Mouse (Mus musculus): ENCODE data around the gene Atp6v1e2.

- no peak for TF ChIP-seq USF2 (conservative IDR thresholded peaks at IDR 0.05; ENCODE audit: low read depth, low read length)
- TF ChIP-seq GABPA (IDR thresholded peaks at IDR 0.05; ENCODE audit: insufficient replicate concordance, low read depth, low read length) = no peak
- no peak for TF ChIP-seq TBP (conservative IDR thresholded peaks at IDR 0.05; ENCODE audit: low read depth, low read length)
- no peak for TF ChIP-seq ZMIZ1 (IDR thresholded peaks at IDR 0.05; ENCODE audit: low read depth, low read length)
- TF ChIP-seq NELFE (IDR thresholded peaks at IDR 0.05; ENCODE audit: low read depth, low read length) = no peak
- TF ChIP-seq MAFK (IDR thresholded peaks at IDR 0.05; ENCODE audit: insufficient replicate concordance, low read length) = no peak
These were observed 43.5 kb downstream of the Atp6v1e2 start for GRCm38 (mm10) chr17:86904206-86904605.
